Mouse (Mus musculus) activated CD4-positive, CD25-positive, alpha-beta regulatory T cell, adult 4 months (primary cell): Measurements from ENCODE around the gene Swsap1. TPM values are rescaled to one million over a fixed set of nuclear protein-coding genes. Genes with fewer than 3 reads are reported as not detected.

Experiments
- ATAC-seq: one replicate; pipeline ENCODE4 v1.8.0; 2017
- polyA plus RNA-seq, 2 experiments: library from polyadenylated mRNA; unstranded; fragments of 100-300 nt; shearing (Covaris generic); gene quantifications; one replicate each; pipeline ENCODE4 v1.2.1; 2017

Swsap1 gene
- polyA plus RNA-seq, 2 experiments from 2014 or later, result 2.1 to 3.8 TPM

- ATAC-seq, result peak; percentile 95
These were observed 18.6 kb upstream of the Swsap1 start, which contains the start of gene Plppr2 for GRCm38 (mm10) chr9:21936692-21937570. Gene Plppr2, plus strand, starts transcription at chr9:21937033.

DNA sequence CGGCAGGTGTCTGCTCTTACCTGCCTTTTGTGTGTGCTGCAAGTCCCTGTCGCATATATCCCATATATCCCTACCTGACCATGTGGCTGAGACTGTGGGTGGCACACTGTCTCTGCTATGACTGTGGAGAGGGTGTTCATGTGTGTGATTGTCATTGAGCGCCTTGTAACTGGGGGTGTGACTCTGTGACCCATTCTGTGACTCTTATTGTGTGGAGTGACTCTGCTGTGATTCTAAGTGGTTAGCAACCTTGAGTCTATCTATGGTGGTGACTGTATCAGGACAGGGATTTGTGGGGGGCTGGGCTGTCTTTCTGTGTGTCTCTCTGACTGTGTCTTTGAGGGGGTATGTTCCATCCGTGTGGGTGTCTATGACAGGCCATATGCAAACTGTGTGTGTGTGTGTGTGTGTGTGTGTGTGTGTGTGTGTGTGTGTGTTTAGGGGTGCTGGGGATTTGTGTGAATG, 17.8 kb upstream of the Swsap1 start:
- ATAC-seq, result no peak

- ATAC-seq, result no peak
These were observed 17.2 kb upstream of the Swsap1 start for GRCm38 (mm10) chr9:21938234-21938855.

DNA sequence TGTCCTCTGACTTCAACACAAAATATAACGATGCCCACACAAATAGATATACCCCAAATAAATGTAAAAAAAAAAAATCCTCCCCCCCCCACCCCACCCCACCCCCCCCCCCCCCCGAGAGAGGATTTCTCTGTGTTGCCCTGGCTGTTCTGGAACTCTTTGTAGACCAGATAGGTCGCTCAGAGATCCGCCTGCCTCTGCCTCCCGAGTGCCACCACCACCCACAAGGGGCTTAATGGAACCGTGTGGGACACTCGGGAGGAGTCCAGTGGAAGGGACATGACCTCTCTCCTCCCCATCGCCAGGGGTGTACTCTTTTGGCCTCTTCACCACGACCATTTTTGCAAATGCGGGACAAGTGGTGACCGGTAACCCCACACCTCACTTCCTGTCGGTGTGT, 12.5 kb upstream of the Swsap1 start:
- ATAC-seq, result no peak

GRCm38 (mm10) chr9:21943638-21944037, 11.9 kb upstream of the Swsap1 start:
- no peak for ATAC-seq

DNA sequence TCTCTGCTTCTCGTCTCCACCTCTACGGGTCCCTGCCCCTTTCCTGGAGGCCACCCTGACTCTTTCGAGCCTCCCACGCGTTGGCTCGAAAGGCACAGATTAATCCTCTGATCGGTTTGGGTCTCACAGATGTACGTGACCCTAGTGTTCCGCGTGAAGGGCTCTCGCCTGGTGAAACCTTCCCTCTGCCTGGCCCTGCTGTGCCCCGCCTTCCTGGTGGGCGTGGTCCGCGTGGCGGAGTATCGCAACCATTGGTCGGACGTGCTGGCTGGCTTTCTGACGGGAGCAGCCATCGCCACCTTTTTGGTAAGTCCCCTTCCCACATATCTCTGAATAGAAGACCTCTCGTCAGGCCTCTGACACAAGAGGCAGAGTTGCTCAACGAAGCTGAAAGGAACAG, 11.3 kb upstream of the Swsap1 start:
- no peak for ATAC-seq

DNA sequence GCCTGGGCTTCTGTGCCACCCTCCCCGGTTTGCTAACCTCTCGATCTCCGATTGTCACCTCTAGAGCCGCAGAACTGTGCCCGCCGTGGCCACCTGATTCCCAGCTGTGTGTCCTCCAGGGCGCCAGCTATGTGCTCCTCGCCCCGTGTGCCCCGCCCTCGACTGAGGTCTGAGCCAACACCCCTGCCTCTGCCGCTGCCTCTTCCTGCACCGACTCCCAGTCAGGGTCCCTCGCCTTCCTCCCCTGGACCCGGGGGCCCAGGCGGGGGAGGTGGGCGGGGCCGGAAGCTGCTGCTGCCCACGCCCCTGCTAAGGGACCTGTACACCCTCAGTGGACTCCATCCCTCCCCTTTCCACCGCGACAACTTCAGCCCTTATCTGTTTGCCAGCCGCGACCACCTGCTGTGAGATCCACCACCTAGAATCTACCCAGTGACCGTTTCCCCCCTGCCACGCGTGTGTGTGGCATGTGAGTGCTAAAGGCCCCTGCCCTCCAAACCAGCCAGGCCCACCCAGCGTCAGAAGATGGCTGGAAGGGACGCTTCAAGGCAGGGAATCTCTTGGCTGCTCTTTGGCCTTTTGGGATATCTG, 7.9 kb upstream of the Swsap1 start:
- ATAC-seq, result no peak

GRCm38 (mm10) chr9:21948146-21948545, 7.4 kb upstream of the Swsap1 start:
- no peak for ATAC-seq

DNA sequence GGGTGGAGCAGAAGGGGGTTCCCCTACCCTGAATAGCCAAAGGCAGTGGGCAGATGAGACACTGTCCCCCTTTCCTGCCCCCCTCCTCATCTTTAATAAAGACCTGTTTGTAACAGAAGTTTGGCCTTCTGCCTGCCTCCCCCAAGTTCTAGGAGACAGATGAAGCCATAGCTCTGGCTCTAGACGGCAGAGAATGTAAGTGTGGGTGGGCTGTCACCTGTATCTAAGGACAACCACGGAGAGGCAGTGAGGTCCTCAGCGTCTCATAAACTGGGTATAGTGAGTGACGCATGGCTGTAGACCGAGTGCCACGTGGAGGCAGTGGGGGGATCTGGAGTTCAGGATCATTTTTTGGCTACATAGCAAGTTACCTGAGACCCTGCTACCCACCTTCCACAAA, 6.8 kb upstream of the Swsap1 start:
- ATAC-seq, result no peak

GRCm38 (mm10) chr9:21950322-21950721, 5.2 kb upstream of the Swsap1 start:
- no peak for ATAC-seq

DNA sequence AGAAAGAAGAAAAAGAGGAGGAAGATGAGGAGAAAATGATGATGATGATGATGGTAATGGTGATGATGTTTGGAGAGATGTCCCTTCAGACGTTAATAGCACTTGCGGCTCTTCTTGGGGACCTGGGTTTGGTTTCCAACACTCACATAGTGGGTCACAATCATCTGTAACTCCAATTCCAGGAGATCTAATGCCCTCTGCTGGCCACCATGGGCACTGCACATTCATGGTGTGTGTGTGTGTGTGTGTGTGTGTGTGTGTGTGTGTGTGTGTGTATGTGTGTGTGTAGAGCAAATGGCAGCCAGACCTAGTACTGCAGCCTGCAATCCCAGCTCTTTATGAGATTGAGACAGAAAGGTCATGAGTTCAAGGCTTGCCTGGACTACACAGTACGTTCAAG, 3.6 kb upstream of the Swsap1 start:
- ATAC-seq, result no peak

DNA sequence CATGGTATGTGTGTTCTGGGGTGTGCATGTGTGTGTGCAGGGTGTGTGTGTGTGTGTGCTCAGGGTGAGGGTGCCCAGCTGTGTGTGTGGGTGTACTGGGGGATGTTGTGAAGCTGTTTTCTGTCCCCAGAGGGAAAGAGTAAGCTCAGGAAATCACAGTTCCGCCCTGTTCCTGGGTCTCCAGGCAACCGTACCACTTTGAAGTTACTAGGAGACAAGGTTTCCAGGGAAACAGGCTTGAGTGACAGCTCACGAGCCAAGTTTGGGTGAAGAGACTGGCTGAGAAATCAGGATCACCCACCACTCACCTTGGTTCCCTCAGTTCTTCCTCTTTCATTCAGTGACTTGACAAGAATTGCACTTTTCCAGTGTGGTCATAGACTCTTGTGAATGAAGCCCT, 2.0 kb upstream of the Swsap1 start:
- no peak for ATAC-seq

- no peak for ATAC-seq
These were observed 920 bp upstream of the Swsap1 start for GRCm38 (mm10) chr9:21954635-21955034.

GRCm38 (mm10) chr9:21955225-21955569, 358 bp upstream of the Swsap1 start:
- peak; percentile 29 for ATAC-seq

DNA sequence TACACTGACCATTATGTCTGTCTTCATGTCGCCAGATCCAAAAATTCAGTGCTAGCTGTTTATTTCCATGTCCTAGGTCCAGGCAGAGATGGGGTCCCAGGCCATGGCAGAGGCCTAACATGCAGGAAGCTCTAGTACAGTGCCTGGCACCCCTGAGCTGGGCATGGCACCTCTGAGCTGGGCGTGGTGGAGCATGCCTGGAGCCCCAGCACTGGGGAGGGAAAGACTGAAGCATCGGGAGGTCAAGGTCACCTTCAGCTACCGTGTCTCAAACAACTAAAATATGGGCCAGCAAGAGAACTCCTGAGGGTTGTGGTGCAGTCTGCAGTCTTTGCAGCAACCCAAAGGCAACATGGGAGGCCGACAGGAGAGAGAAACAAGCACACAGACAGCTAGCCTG, 2.8 kb downstream of the Swsap1 start:
- ATAC-seq, result no peak

DNA sequence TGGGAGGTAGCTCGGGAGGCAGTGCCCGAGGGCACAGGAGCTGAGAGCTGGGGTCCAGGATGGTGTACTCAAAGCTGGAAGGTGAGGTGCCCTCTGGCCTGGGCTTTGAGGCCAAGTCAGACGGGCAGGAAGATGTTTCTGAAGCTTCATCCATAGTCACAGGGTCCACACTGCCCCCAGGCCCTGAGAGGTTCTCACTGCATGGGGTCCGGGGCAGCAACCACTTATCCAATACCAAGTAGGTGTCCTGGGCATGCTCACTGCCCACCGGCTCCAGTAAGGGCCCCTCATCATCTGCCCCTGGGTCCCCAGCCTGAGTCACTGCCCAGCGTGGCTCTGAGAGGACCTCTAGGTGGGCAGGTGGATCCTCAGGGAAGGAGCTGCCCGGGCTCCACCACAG, 3.7 kb downstream of the Swsap1 start:
- ATAC-seq, result no peak

- ATAC-seq, result no peak
These were observed 4.6 kb downstream of the Swsap1 start for GRCm38 (mm10) chr9:21960135-21960534.

- no peak for ATAC-seq
These were observed 5.1 kb downstream of the Swsap1 start for GRCm38 (mm10) chr9:21960558-21961208.

GRCm38 (mm10) chr9:21961366-21961980, 5.9 kb downstream of the Swsap1 start:
- no peak for ATAC-seq

GRCm38 (mm10) chr9:21962010-21962409, 6.5 kb downstream of the Swsap1 start:
- no peak for ATAC-seq

DNA sequence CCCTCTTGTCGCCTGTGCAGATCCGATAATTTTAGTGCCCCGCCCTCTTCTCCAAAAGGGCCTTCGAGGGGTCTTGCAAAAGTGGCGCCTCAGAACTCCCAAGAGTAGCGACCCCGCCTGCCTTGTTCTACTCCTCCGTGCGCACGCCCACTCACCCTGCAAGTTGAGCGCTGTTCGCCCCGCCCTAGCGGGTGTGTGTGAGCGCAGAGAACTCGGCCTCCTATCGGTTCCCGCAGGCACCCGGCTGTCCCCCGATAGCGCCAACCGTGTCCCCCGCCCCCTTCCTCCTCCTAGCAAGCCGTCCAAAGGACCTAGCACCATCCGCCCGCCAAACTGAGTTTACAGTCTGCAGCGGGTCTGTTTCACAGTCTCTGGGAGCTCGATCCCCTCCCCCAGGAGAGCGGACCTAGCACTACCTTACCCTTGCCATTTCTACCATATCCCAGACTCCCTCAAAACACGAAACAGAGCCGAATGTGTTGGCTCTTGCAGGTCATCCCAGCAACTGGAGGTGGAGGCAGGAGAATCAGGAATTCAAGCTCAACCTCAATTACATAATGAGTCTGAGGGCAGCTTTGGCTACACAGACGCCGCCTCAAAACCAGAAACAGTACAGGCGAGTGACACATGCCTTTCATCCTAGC, 7.0 kb downstream of the Swsap1 start:
- peak; percentile 59 for ATAC-seq

- ATAC-seq, result no peak
These were observed 7.9 kb downstream of the Swsap1 start, which contains the start of gene Epor for GRCm38 (mm10) chr9:21963417-21963816. Gene Epor, minus strand, starts transcription at chr9:21963506.
